Mouse (Mus musculus) layer of hippocampus, adult 11-12 months (tissue): ENCODE measurements at regions not wholly inside any gene's neighbourhood (a gene's known extent, or its start where the extent isn't known, plus 50 kb on each side); places are given as distances from the start of the nearest gene placed in this dataset.

Experiments used
- DNase-seq: peaks from one replicate; pipeline ENCODE4 v3.0.0; 2022; ENCODE audit warnings: low spot score

- DNase-seq, result no peak
These were observed 49.8 kb upstream of the Wdr75 start for GRCm38 (mm10) chr1:45745136-45745535.
